Mouse (Mus musculus): ENCODE measurements at regions not wholly inside any gene's neighbourhood (a gene's known extent, or its start where the extent isn't known, plus 50 kb on each side); places are given as distances from the start of the nearest gene placed in this dataset.

GRCm38 (mm10) chr1:90506582-90506981 is 96.2 kb upstream of the Cops8 start:
- H3K27me3 ChIP-seq (replicated peaks) = no peaks in the 10 kb centered on the region
- no peak for ATAC-seq (replicated peaks)
- no peaks in the 10 kb centered on the region for H3K36me3 ChIP-seq (replicated peaks)
- 92% methylated on average over 9 of the region's 9 CpGs for WGBS
- H3K4me2 ChIP-seq = no peak overlapping the region
- H3K4me3 ChIP-seq = no peak overlapping the region
- no peak overlapping the region for H3K27ac ChIP-seq
- no peaks in the 10 kb centered on the region for H3K9me3 ChIP-seq
- H3K4me1 ChIP-seq = 0 out of 2 replicates have a peak, but pooled peaks cover 6% of the 10 kb centered on the region
- no peak overlapping the region for H3K9ac ChIP-seq

- Histone ChIP-seq H3K4me1 (0 out of 2 replicates have a peak, but pooled peaks cover 5% of the 10 kb centered on the region), H3K27ac (no peak overlapping the region), H3K4me2 (no peak overlapping the region), H3K4me3 (no peak overlapping the region), H3K9me3 (no peaks in the 10 kb centered on the region), H3K9ac (no peak overlapping the region), H3K27me3 (replicated peaks) (no peaks in the 10 kb centered on the region), H3K36me3 (replicated peaks) (no peaks in the 10 kb centered on the region)
- ATAC-seq (replicated peaks) = no peak
- 78% methylated on average over 7 of the region's 7 CpGs for WGBS
These were observed 93.4 kb upstream of the Cops8 start for GRCm38 (mm10) chr1:90509371-90509770.

DNA sequence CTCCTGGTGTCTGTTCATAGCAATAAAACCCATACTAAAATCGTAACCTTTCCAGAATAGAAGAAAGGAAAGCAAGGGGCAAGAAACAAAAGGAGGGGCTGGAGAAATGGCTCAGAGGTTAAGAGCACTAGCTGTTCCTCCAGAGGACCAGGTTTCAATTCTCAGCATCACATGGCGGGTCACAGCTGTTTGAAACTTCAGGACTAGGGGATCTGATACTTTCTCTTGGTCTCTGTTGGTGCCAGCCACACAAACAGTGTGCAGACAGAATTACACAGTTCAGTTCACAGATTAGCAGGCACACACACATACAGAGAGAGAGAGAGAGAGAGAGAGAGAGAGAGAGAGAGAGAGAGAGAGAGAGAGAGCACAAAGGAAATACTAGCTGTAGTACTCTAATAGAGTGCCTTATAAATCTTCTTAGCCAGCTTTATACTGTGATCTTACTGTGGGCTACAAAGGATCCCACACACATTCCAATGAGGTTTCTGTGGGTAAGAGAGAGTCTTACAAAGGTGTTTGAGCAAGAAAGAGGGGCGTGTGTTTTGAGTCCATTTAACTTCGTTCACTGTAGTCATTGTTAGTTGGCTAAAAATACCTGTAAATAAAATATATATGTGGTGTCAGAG is 89.2 kb upstream of the Cops8 start:
- Histone ChIP-seq H3K27me3 (replicated peaks) (no peaks in the 10 kb centered on the region), H3K9ac (no peak overlapping the region), H3K36me3 (replicated peaks) (no peaks in the 10 kb centered on the region), H3K4me2 (no peak overlapping the region), H3K4me3 (no peak overlapping the region), H3K4me1 (no peaks in the 10 kb centered on the region), H3K9me3 (no peaks in the 10 kb centered on the region), H3K27ac (no peak overlapping the region)
- no peak for ATAC-seq (replicated peaks)
- 84% methylated on average over 4 of the region's 4 CpGs for WGBS

DNA sequence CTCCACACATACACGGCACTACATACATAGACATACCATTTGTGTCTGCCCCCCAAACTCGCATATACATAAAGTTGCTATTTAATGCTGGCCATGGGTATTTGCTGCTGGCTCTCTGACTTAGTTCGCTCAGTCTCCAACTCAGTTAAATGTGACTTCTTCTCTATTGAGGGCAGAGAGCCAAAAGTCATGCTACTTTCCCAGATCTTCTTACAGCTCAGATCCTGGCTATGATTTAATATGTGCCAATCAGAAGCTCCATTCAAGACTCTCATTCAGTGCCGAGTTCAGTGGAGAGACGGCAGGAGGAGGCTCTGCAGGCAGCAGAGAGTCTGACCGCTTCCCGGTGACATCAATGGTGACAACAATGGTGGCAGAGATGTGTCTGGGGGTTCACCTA is 88.6 kb upstream of the Cops8 start:
- 84% methylated on average over 7 of the region's 7 CpGs for WGBS
- Histone ChIP-seq H3K9ac (no peak overlapping the region), H3K9me3 (no peaks in the 10 kb centered on the region), H3K27me3 (replicated peaks) (no peaks in the 10 kb centered on the region), H3K27ac (no peak overlapping the region), H3K4me2 (no peak overlapping the region), H3K4me1 (no peaks in the 10 kb centered on the region), H3K36me3 (replicated peaks) (no peaks in the 10 kb centered on the region), H3K4me3 (no peak overlapping the region)
- no peak for ATAC-seq (replicated peaks)

DNA sequence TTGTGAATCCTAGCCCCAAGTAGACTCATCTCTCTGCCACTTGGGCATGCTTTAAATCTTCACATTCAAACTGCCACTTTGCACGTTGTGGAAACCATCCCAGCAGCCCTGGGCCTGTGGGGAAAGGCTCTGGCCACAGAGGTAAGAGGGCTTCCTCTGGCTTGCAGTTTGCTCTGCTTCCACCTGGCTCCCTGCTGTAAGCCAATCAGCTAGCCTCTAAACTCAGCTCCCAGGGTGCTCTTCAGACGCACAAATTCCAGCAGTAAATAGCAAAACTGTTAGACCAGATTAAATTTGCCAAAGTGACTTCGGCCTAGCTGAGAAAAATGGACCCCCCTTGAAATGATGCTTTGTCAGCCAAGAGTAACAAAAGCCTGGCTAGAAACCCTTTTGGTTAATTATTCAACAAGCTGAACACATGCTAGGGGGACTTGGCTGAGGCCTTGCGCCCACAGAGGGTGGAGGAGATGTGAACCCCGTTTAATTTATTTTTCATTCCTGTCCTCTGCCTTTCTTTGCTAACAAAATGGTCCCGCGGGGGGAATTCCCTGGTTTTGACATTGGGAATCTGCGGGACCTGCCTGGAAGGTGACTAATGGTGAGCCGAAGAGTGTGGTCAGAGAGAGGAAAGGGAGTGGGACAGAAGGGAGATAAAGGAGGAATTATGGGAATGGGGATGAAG is 84.1 kb upstream of the Cops8 start:
- no peak for ATAC-seq (replicated peaks)

GRCm38 (mm10) chr1:90519284-90520275 is 83.2 kb upstream of the Cops8 start:
- no peak overlapping the region for H3K9ac ChIP-seq
- H3K36me3 ChIP-seq (replicated peaks) = no peaks in the 10 kb centered on the region
- H3K4me2 ChIP-seq = no peak overlapping the region
- no peak for ATAC-seq (replicated peaks)
- no peak overlapping the region for H3K27ac ChIP-seq
- H3K4me1 ChIP-seq = no peaks in the 10 kb centered on the region
- WGBS = 74% methylated on average over 12 of the region's 12 CpGs
- no peak overlapping the region for H3K4me3 ChIP-seq
- H3K9me3 ChIP-seq = no peaks in the 10 kb centered on the region
- no peaks in the 10 kb centered on the region for H3K27me3 ChIP-seq (replicated peaks)

More for the DNA sequence above, 84.1 kb upstream of the Cops8 start:
- Histone ChIP-seq H3K9me3 (no peaks in the 10 kb centered on the region), H3K36me3 (replicated peaks) (no peaks in the 10 kb centered on the region), H3K27me3 (replicated peaks) (no peaks in the 10 kb centered on the region), H3K27ac (no peak overlapping the region), H3K4me3 (no peak overlapping the region), H3K9ac (no peak overlapping the region), H3K4me1 (no peaks in the 10 kb centered on the region), H3K4me2 (no peak overlapping the region)
- 56% methylated on average over 9 of the region's 9 CpGs for WGBS

- Histone ChIP-seq H3K4me2 (no peak overlapping the region), H3K4me1 (no peaks in the 10 kb centered on the region), H3K4me3 (no peak overlapping the region), H3K27ac (no peak overlapping the region), H3K27me3 (replicated peaks) (no peaks in the 10 kb centered on the region), H3K9me3 (no peaks in the 10 kb centered on the region), H3K36me3 (replicated peaks) (no peaks in the 10 kb centered on the region), H3K9ac (no peak overlapping the region)
- WGBS = 89% methylated on average over 8 of the region's 8 CpGs
- no peak for ATAC-seq (replicated peaks)
These were observed 80.5 kb upstream of the Cops8 start for GRCm38 (mm10) chr1:90522294-90522693.

GRCm38 (mm10) chr1:90524641-90525220 is 78.0 kb upstream of the Cops8 start:
- no peak overlapping the region for H3K4me2 ChIP-seq
- no peak for ATAC-seq (replicated peaks)
- H3K36me3 ChIP-seq (replicated peaks) = no peaks in the 10 kb centered on the region

DNA sequence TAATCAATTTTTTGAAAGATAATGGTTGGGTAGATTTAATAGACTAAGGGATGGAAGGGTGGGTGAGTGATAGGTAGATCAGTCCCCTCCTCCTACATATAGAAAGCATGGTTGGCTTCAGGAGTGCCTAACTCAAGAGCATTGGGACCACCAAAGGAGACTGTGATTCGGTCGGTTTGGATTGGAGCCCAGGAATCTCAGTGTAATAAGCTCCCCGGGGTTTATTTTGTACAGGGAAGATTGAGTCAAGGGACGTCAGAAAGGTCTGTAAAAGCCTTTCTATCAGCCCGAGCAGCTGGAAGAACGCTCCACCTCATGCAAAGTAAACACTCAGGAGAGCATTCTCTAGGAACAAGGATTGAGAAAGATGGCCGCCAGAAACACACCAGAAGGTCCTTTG is 76.5 kb upstream of the Cops8 start:
- Histone ChIP-seq H3K4me2 (no peak overlapping the region), H3K36me3 (replicated peaks) (no peaks in the 10 kb centered on the region), H3K9ac (no peak overlapping the region), H3K27ac (no peak overlapping the region), H3K27me3 (replicated peaks) (no peaks in the 10 kb centered on the region), H3K4me3 (no peak overlapping the region), H3K9me3 (no peaks in the 10 kb centered on the region), H3K4me1 (no peaks in the 10 kb centered on the region)
- ATAC-seq (replicated peaks) = no peak
- WGBS = 74% methylated on average over 7 of the region's 7 CpGs

More at GRCm38 (mm10) chr1:90524641-90525220, 78.0 kb upstream of the Cops8 start:
- Histone ChIP-seq H3K4me1 (no peaks in the 10 kb centered on the region), H3K9me3 (no peaks in the 10 kb centered on the region), H3K27ac (no peak overlapping the region), H3K4me3 (no peak overlapping the region), H3K9ac (no peak overlapping the region), H3K27me3 (replicated peaks) (no peaks in the 10 kb centered on the region)
- WGBS = 28% methylated on average over 3 of the region's 3 CpGs

GRCm38 (mm10) chr1:90527947-90528717 is 74.6 kb upstream of the Cops8 start:
- no peaks in the 10 kb centered on the region for H3K36me3 ChIP-seq (replicated peaks)
- H3K27ac ChIP-seq = no peak overlapping the region
- ATAC-seq (replicated peaks) = no peak
- 75% methylated on average over 11 of the region's 11 CpGs for WGBS
- H3K27me3 ChIP-seq (replicated peaks) = no peaks in the 10 kb centered on the region
- H3K9me3 ChIP-seq = no peaks in the 10 kb centered on the region
- H3K4me1 ChIP-seq = no peaks in the 10 kb centered on the region
- H3K4me2 ChIP-seq = no peak overlapping the region
- no peak overlapping the region for H3K9ac ChIP-seq
- H3K4me3 ChIP-seq = no peak overlapping the region

DNA sequence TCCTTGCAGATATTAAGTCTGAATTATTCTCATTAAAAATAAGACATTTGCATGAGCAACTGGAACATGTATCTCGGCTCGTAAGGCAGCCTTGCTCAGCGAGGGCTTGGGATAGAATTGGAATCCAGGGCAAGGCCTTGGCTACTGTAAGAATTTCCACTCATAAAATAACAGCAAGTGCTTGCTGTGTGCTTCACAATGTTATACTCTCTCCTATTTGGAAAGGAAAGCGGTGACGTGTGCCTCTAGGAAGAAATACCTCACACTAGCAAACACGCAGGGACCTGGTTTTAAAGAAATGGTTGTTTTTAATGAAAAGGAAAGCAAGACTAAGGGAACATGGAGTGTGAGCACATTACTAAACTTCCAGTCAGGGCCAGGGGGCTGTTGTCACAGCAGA is 69.3 kb upstream of the Cops8 start:
- 90% methylated on average over 6 of the region's 6 CpGs for WGBS
- H3K27ac ChIP-seq = no peak overlapping the region
- H3K4me2 ChIP-seq = no peak overlapping the region
- H3K9me3 ChIP-seq = no peaks in the 10 kb centered on the region
- no peaks in the 10 kb centered on the region for H3K27me3 ChIP-seq (replicated peaks)
- H3K4me3 ChIP-seq = no peak overlapping the region
- H3K4me1 ChIP-seq = no peaks in the 10 kb centered on the region
- no peak for ATAC-seq (replicated peaks)
- no peaks in the 10 kb centered on the region for H3K36me3 ChIP-seq (replicated peaks)
- H3K9ac ChIP-seq = no peak overlapping the region
